Mouse (Mus musculus) testis, postnatal 14 days (tissue): ENCODE data around the gene Lce1g.

Source experiments
- DNase-seq: peaks from one replicate; pipeline ENCODE4 v3.0.0; 2021; ENCODE audit warnings: low spot score

The Lce1g gene

DNA sequence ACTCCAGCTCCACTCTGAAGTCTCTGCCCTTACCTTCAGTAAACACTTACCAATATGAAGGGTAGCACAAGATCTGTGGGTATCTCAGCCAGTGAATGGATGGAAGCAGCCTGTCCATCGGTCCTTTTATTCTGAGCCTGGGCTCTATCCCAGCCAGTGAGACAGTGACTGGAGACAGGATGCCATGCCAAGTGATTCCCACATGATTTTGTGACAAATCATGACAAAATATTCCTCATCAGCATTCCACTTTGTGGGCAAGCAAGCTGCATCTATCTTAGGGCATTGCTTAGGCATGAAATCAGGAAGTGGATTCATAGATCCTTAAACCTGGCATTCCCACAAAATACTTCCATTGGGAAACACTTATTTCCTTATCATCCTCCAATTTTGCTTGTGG is at the start of gene Lce1g:
Gene Lce1g, minus strand, starts transcription at position 101 of the 400 bp plus-strand sequence.
- no peak for DNase-seq

GRCm38 (mm10) chr3:92790414-92790813 is 38.3 kb upstream of the Lce1g start, which contains the start of gene Lce1j:
Gene Lce1j, minus strand, starts transcription at chr3:92790514.
- DNase-seq, result no peak

DNA sequence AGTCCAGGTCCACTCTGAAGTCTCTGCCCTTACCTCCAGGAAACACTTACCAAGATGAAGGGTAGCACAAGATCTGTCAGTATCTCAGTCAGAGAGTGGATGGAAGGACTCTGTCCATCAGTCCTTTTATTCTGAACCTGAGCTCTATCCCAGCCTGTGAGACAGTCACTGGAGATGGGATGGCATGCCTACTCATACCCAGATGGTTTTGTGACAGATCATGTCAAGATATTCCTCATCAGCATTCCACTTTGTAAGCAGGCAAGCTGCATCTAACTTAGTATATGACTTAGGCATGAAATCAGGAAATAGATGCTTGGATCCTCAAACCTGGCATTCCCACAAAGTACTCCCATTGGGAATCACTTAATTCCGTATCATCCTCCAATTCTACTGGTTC is 26.7 kb upstream of the Lce1g start, which contains the start of gene Lce1i:
Gene Lce1i, minus strand, starts transcription at position 101 of the 400 bp plus-strand sequence.
- DNase-seq, result no peak

- DNase-seq, result no peak
Measured at GRCm38 (mm10) chr3:92771573-92771972, 19.4 kb upstream of the Lce1g start.

- no peak for DNase-seq
Measured at GRCm38 (mm10) chr3:92764965-92765364, 12.8 kb upstream of the Lce1g start, which contains the start of gene Lce1h. Gene Lce1h, minus strand, starts transcription at chr3:92765065.

- DNase-seq, result no peak
Measured at GRCm38 (mm10) chr3:92753197-92753596, 1.1 kb upstream of the Lce1g start.

GRCm38 (mm10) chr3:92738996-92739395 is 13.1 kb downstream of the Lce1g start, which contains the start of gene Gm38119:
Gene Gm38119, minus strand, starts transcription at chr3:92739096.
- DNase-seq, result no peak

- DNase-seq, result no peak
Measured at GRCm38 (mm10) chr3:92722631-92723030, 29.5 kb downstream of the Lce1g start.

GRCm38 (mm10) chr3:92720250-92720649 is 31.9 kb downstream of the Lce1g start, which contains the start of gene Lce1f:
Gene Lce1f, minus strand, starts transcription at chr3:92720350.
- DNase-seq, result no peak

GRCm38 (mm10) chr3:92715122-92715521 is 37.0 kb downstream of the Lce1g start:
- no peak for DNase-seq

DNA sequence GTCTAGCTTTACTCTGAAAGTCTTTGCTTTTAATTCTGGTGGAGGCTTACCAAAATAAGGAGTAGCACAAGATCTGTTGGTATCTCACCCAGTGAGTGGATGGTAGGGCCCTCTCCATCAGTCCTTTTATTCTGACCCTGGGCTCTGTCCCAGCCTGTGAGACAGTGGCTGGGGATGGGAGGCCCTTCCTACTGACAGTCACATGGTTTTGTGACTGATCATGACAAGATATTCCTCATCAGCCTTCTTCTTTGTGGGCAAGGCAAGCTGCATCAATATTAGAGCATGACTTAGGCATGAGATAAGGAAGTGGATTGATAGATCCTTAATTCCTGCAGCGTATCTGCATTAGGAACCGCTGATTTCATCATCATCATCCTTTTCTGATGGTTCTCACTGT is 43.2 kb downstream of the Lce1g start, which contains the start of gene Lce1e:
Gene Lce1e, minus strand, starts transcription at position 101 of the 400 bp plus-strand sequence.
- no peak for DNase-seq
